Mouse (Mus musculus) heart, embryonic 13.5 days (tissue): ENCODE results near the gene Tspan18. TPM values are rescaled to one million over a fixed set of nuclear protein-coding genes. Genes with fewer than 3 reads are reported as not detected.

Experiments used
- ATAC-seq: fragments of 200-750 bp; cut with Nextera tagmentation; 2 replicates; pipeline ENCODE4 v1.8.0; 2017; ENCODE audit warnings: moderate TSS enrichment; ENCODE audit not compliant: insufficient number of reproducible peaks, low FRiP score, low TSS enrichment; ENCODE audit errors: extremely low read depth
- H3K27ac ChIP-seq: fragments of 300-500 bp; sonication (generic); replicated peaks from 2 replicates; pipeline ENCODE4 v1.5.1; 2015; ENCODE audit warnings: moderate library complexity, mild to moderate bottlenecking, inconsistent platforms
- H3K27me3 ChIP-seq: fragments of 300-500 bp; sonication (generic); replicated peaks from 2 replicates; pipeline ENCODE4 v1.6.1; 2015; ENCODE audit warnings: mild to moderate bottlenecking, inconsistent platforms
- H3K36me3 ChIP-seq: fragments of 300-500 bp; sonication (generic); 2 replicates; pipeline ENCODE4 v1.6.1; 2015; ENCODE audit warnings: mild to moderate bottlenecking, inconsistent platforms
- H3K4me1 ChIP-seq: fragments of 300-500 bp; sonication (generic); 2 replicates; pipeline ENCODE4 v1.6.1; 2015; ENCODE audit warnings: inconsistent platforms
- H3K4me2 ChIP-seq: fragments of 300-500 bp; sonication (generic); 2 replicates; pipeline ENCODE4 v1.6.1; 2015; ENCODE audit warnings: inconsistent platforms, mild to moderate bottlenecking, moderate library complexity
- H3K4me3 ChIP-seq: fragments of 300-500 bp; sonication (generic); 2 replicates; pipeline ENCODE4 v1.5.1; 2015; ENCODE audit warnings: moderate library complexity, mild to moderate bottlenecking, inconsistent platforms
- H3K9ac ChIP-seq: fragments of 300-500 bp; sonication (generic); 2 replicates; pipeline ENCODE4 v1.6.1; 2015; ENCODE audit warnings: inconsistent platforms, mild to moderate bottlenecking, moderate library complexity
- H3K9me3 ChIP-seq: fragments of 300-500 bp; sonication (generic); 2 replicates; pipeline ENCODE4 v1.6.1; 2016; ENCODE audit warnings: inconsistent platforms
- WGBS: fragments of 180-500 bp; shearing (Covaris S2); methylation state at CpG from one replicate; pipeline ENCODE4 v1.1.7; 2015; ENCODE audit warnings: mixed read lengths; 5-methylcytosine and 5-hydroxymethylcytosine counted together
- polyA plus RNA-seq: library from polyadenylated mRNA; unstranded; fragments of >200 nt; fragmentation: Nextera tagmentation; extraction: Ambion mirVana; gene quantifications from 2 replicates; pipeline ENCODE4 v1.2.1, GENCODE M21; 2015

Tspan18 gene
- polyA plus RNA-seq, 1 experiment from 2014 or later, result 43.2 TPM

- peaks cover 19% of the 10 kb centered on the region for H3K27me3 ChIP-seq
- H3K36me3 ChIP-seq, result no peaks in the 10 kb centered on the region
- no peaks in the 10 kb centered on the region for H3K9me3 ChIP-seq
- H3K4me1 ChIP-seq, result peaks cover 26% of the 10 kb centered on the region
- no peak overlapping the region for H3K4me2 ChIP-seq
- H3K27ac ChIP-seq, result no peak overlapping the region
- ATAC-seq, result no peak
- H3K4me3 ChIP-seq, result no peak overlapping the region
- WGBS, result 69% methylated on average over 6 of the region's 6 CpGs
- H3K9ac ChIP-seq, result no peak overlapping the region
Observed at GRCm38 (mm10) chr2:93166295-93166694, 168.0 kb downstream of the Tspan18 start.

- Histone ChIP-seq H3K36me3 (no peaks in the 10 kb centered on the region), H3K9ac (no peak overlapping the region), H3K4me1 (peaks cover 26% of the 10 kb centered on the region), H3K4me3 (no peak overlapping the region), H3K27me3 (no peaks in the 10 kb centered on the region; the same call in 1 of the 2 replicates), H3K9me3 (no peaks in the 10 kb centered on the region), H3K27ac (no peak overlapping the region), H3K4me2 (no peak overlapping the region)
- 80% methylated on average over 6 of the region's 6 CpGs for WGBS
- ATAC-seq, result no peak
Observed at GRCm38 (mm10) chr2:93163750-93164335, 170.5 kb downstream of the Tspan18 start.

- Histone ChIP-seq H3K9ac (no peak overlapping the region), H3K4me1 (peaks cover 26% of the 10 kb centered on the region), H3K27ac (peak overlapping the region; percentile 21; the same call in 1 of the 2 replicates), H3K36me3 (no peaks in the 10 kb centered on the region), H3K27me3 (no peaks in the 10 kb centered on the region; the same call in 1 of the 2 replicates), H3K4me3 (no peak overlapping the region), H3K4me2 (no peak overlapping the region), H3K9me3 (no peaks in the 10 kb centered on the region)
- ATAC-seq, result no peak
- 6% methylated on average over 2 of the region's 2 CpGs for WGBS
Observed at GRCm38 (mm10) chr2:93163317-93163716, 171.0 kb downstream of the Tspan18 start.

GRCm38 (mm10) chr2:93162791-93163190 is 171.5 kb downstream of the Tspan18 start:
- H3K4me2 ChIP-seq, result no peak overlapping the region
- no peaks in the 10 kb centered on the region for H3K9me3 ChIP-seq
- H3K27me3 ChIP-seq, result no peaks in the 10 kb centered on the region; the same call in 1 of the 2 replicates
- 38% methylated on average over 4 of the region's 4 CpGs for WGBS
- H3K36me3 ChIP-seq, result no peaks in the 10 kb centered on the region
- peak overlapping the region; percentile 21; the same call in 1 of the 2 replicates for H3K27ac ChIP-seq
- H3K9ac ChIP-seq, result no peak overlapping the region
- no peak for ATAC-seq
- no peak overlapping the region for H3K4me3 ChIP-seq
- peaks cover 26% of the 10 kb centered on the region for H3K4me1 ChIP-seq

- WGBS, result 62% methylated on average over 7 of the region's 7 CpGs
- peaks cover 26% of the 10 kb centered on the region for H3K4me1 ChIP-seq
- H3K27me3 ChIP-seq, result no peaks in the 10 kb centered on the region; the same call in 1 of the 2 replicates
- H3K27ac ChIP-seq, result peak overlapping the region; percentile 45; the same call in 1 of the 2 replicates
- H3K9ac ChIP-seq, result no peak overlapping the region
- no peaks in the 10 kb centered on the region for H3K36me3 ChIP-seq
- H3K4me3 ChIP-seq, result no peak overlapping the region
- H3K4me2 ChIP-seq, result no peak overlapping the region
- H3K9me3 ChIP-seq, result no peaks in the 10 kb centered on the region
- ATAC-seq, result no peak
Observed at GRCm38 (mm10) chr2:93161914-93162664, 172.2 kb downstream of the Tspan18 start.

GRCm38 (mm10) chr2:93160467-93161035 is 173.8 kb downstream of the Tspan18 start:
- H3K4me2 ChIP-seq, result no peak overlapping the region
- no peaks in the 10 kb centered on the region for H3K27me3 ChIP-seq
- peaks cover 20% of the 10 kb centered on the region for H3K4me1 ChIP-seq
- no peak overlapping the region for H3K4me3 ChIP-seq
- WGBS, result 74% methylated on average over 4 of the region's 4 CpGs
- H3K9ac ChIP-seq, result no peak overlapping the region
- no peak overlapping the region for H3K27ac ChIP-seq
- H3K9me3 ChIP-seq, result no peaks in the 10 kb centered on the region
- ATAC-seq, result no peak
- H3K36me3 ChIP-seq, result no peaks in the 10 kb centered on the region

GRCm38 (mm10) chr2:93154486-93155032 is 179.7 kb downstream of the Tspan18 start:
- WGBS, result 67% methylated on average over 1 of the region's 1 CpGs
- Histone ChIP-seq H3K4me1 (peaks cover 28% of the 10 kb centered on the region), H3K27ac (no peak overlapping the region), H3K4me3 (no peak overlapping the region), H3K4me2 (no peak overlapping the region), H3K9ac (no peak overlapping the region), H3K27me3 (no peaks in the 10 kb centered on the region), H3K9me3 (no peaks in the 10 kb centered on the region), H3K36me3 (no peaks in the 10 kb centered on the region)
- ATAC-seq, result no peak

- no peaks in the 10 kb centered on the region for H3K27me3 ChIP-seq
- peaks cover 28% of the 10 kb centered on the region for H3K4me1 ChIP-seq
- H3K4me3 ChIP-seq, result no peak overlapping the region
- no peaks in the 10 kb centered on the region for H3K9me3 ChIP-seq
- H3K36me3 ChIP-seq, result no peaks in the 10 kb centered on the region
- no peak for ATAC-seq
- no peak overlapping the region for H3K9ac ChIP-seq
- WGBS, result 90% methylated on average over 1 of the region's 1 CpGs
- no peak overlapping the region for H3K4me2 ChIP-seq
- no peak overlapping the region for H3K27ac ChIP-seq
Observed at GRCm38 (mm10) chr2:93153833-93154232, 180.5 kb downstream of the Tspan18 start.

GRCm38 (mm10) chr2:93152883-93153491 is 181.3 kb downstream of the Tspan18 start:
- H3K36me3 ChIP-seq, result no peaks in the 10 kb centered on the region
- H3K27me3 ChIP-seq, result no peaks in the 10 kb centered on the region
- H3K4me1 ChIP-seq, result peaks cover 28% of the 10 kb centered on the region
- H3K4me3 ChIP-seq, result no peak overlapping the region
- H3K9me3 ChIP-seq, result no peaks in the 10 kb centered on the region
- ATAC-seq, result no peak
- H3K9ac ChIP-seq, result no peak overlapping the region
- H3K27ac ChIP-seq, result no peak overlapping the region
- 73% methylated on average over 7 of the region's 7 CpGs for whole genome bisulfite sequencing
- no peak overlapping the region for H3K4me2 ChIP-seq

- Histone ChIP-seq H3K9ac (no peak overlapping the region), H3K4me2 (no peak overlapping the region), H3K27me3 (no peaks in the 10 kb centered on the region; the same call in 1 of the 2 replicates), H3K4me3 (no peak overlapping the region), H3K9me3 (no peaks in the 10 kb centered on the region), H3K4me1 (peaks cover 28% of the 10 kb centered on the region), H3K27ac (no peak overlapping the region), H3K36me3 (no peaks in the 10 kb centered on the region)
- ATAC-seq, result no peak
- 51% methylated on average over 6 of the region's 6 CpGs for WGBS
Observed at GRCm38 (mm10) chr2:93152191-93152601, 182.1 kb downstream of the Tspan18 start.
